Mouse (Mus musculus) midbrain, embryonic 15.5 days (tissue): ENCODE measurements around the gene Wipf1. TPM values are rescaled to one million over a fixed set of nuclear protein-coding genes. Genes with fewer than 3 reads are reported as not detected.
A peak's percentile ranks its signal among the peaks of the same experiment; 100 is the strongest.

Source experiments
- ATAC-seq: fragments of 200-750 bp; cut with Nextera tagmentation; replicated peaks from 2 replicates; pipeline ENCODE4 v1.8.0; 2017; ENCODE audit warnings: moderate TSS enrichment
- H3K27ac ChIP-seq: fragments of 300-500 bp; sonication (generic); 2 replicates; pipeline ENCODE4 v1.5.1; 2015; ENCODE audit warnings: mild to moderate bottlenecking, inconsistent platforms
- H3K27me3 ChIP-seq: fragments of 300-500 bp; sonication (generic); replicated peaks from 2 replicates; pipeline ENCODE4 v1.6.1; 2015; ENCODE audit warnings: inconsistent platforms
- H3K36me3 ChIP-seq: fragments of 300-500 bp; sonication (generic); replicated peaks from 2 replicates; pipeline ENCODE4 v1.6.1; 2015; ENCODE audit warnings: inconsistent platforms
- H3K4me1 ChIP-seq: fragments of 300-500 bp; sonication (generic); 2 replicates; pipeline ENCODE4 v1.6.1; 2015; ENCODE audit warnings: inconsistent platforms
- H3K4me2 ChIP-seq: fragments of 300-500 bp; sonication (generic); 2 replicates; pipeline ENCODE4 v1.6.1; 2015; ENCODE audit warnings: inconsistent platforms, mild to moderate bottlenecking, moderate library complexity
- H3K4me3 ChIP-seq: fragments of 300-500 bp; sonication (generic); 2 replicates; pipeline ENCODE4 v1.5.1; 2015; ENCODE audit warnings: mild to moderate bottlenecking, inconsistent platforms
- H3K9ac ChIP-seq: fragments of 300-500 bp; sonication (generic); 2 replicates; pipeline ENCODE4 v1.6.1; 2015; ENCODE audit warnings: mild to moderate bottlenecking, inconsistent platforms
- H3K9me3 ChIP-seq: fragments of 300-500 bp; sonication (generic); 2 replicates; pipeline ENCODE4 v1.6.1; 2016; ENCODE audit warnings: inconsistent platforms
- WGBS: fragments of 180-500 bp; shearing (Covaris S2); methylation state at CpG from one replicate; pipeline ENCODE4 v1.1.7; 2015; ENCODE audit warnings: mixed read lengths; 5-methylcytosine and 5-hydroxymethylcytosine counted together
- polyA plus RNA-seq: library from polyadenylated mRNA; unstranded; fragments of >200 nt; fragmentation: Nextera tagmentation; extraction: Ambion mirVana; gene quantifications from 2 replicates; pipeline ENCODE4 v1.2.1, GENCODE M21; 2015

The Wipf1 gene
- polyA plus RNA-seq, 1 experiment from 2014 or later = 2.7 TPM

DNA sequence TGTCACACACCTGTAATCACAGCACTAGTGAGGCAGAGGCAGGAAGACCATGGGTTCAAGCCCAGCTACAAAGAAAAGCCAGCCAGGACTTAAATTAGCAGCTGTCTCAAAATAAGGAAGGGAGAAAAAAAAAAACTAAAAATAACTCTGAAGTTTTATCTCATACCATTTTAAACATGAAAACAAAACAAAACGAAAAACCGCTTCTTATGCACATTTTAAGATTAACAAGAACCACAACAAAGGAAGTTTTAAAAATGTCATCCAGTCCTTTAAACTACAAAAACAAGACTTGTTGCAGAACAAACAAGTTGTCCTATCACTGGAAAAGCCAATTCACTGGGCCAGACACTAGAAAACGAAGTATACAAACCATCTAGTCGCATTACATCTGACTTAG is 144.4 kb downstream of the Wipf1 start:
- Histone ChIP-seq H3K4me3 (peak overlapping the region; percentile 87; the same call in 1 of the 2 replicates), H3K4me1 (peaks cover 3% of the 10 kb centered on the region; the same call in 1 of the 2 replicates), H3K9me3 (no peaks in the 10 kb centered on the region), H3K4me2 (peak overlapping the region; percentile 95), H3K36me3 (no peaks in the 10 kb centered on the region), H3K9ac (no peak overlapping the region), H3K27ac (no peak overlapping the region), H3K27me3 (no peaks in the 10 kb centered on the region)
- no peak for ATAC-seq
- 89% methylated on average over 4 of the region's 4 CpGs for WGBS

DNA sequence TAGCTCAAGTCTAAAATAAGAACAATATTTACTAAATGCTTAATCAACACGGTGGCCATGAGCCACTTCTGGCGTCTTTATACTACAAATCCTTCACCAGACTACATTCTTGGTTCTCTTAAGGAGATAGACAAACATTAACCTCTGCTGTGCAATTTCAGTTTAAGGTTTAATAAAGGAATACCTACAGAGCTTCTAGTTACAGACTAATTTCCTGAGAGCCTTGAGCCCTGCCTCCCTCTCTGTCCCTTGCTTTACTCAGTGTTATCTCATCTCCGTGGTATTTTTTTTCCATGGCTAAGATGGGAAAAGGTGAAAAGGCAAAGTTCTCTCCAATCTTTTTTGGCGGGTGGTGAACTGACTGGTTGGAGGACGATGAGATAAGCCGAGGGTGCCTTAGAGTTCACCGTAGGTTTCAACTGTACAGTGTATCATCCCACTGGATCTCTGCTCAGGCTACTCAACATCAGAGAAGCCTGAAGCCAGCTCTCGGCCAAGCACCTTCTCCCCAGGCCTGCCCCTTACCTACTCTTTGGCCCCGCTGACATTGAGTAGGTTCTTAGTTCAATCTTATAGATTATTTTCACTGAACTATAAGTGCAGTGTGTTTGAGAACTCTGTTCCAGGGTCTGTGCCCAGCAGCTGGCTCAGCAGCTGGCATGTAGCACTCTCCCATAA is 149.1 kb downstream of the Wipf1 start:
- WGBS = 90% methylated on average over 9 of the region's 9 CpGs
- Histone ChIP-seq H3K36me3 (no peaks in the 10 kb centered on the region), H3K9me3 (no peaks in the 10 kb centered on the region), H3K9ac (no peak overlapping the region), H3K4me2 (no peak overlapping the region), H3K4me1 (no peaks in the 10 kb centered on the region), H3K27me3 (no peaks in the 10 kb centered on the region), H3K27ac (no peak overlapping the region), H3K4me3 (no peak overlapping the region)
- no peak for ATAC-seq

DNA sequence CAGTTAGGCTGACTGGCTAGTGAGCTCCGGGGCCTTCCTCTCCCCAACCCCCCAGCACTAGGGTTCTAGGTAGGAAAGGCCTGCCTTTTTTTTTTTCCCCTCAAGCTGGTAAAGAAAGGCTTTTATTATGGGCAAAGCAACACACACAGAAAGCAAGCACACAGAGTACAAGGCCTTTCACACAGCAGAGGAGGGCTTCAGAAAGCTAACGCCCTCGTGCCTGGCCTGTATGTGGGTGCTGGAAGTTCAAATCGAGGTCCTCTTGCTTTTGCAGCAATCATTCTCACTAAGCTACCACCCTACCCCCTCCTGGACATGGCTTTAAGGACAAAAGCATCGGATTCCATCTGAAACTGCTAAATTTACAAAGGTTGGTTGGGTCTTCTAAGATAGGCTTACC is 149.9 kb downstream of the Wipf1 start:
- H3K4me3 ChIP-seq = no peak overlapping the region
- H3K36me3 ChIP-seq = no peaks in the 10 kb centered on the region
- H3K9ac ChIP-seq = no peak overlapping the region
- no peak overlapping the region for H3K4me2 ChIP-seq
- no peak for ATAC-seq
- no peaks in the 10 kb centered on the region for H3K27me3 ChIP-seq
- no peaks in the 10 kb centered on the region for H3K4me1 ChIP-seq
- no peak overlapping the region for H3K27ac ChIP-seq
- H3K9me3 ChIP-seq = no peaks in the 10 kb centered on the region
- WGBS = 78% methylated on average over 5 of the region's 5 CpGs

Other genes starting within 250 kb of the Wipf1 start
- 6.9 and 7.7 TPM in 2 replicates for gene Scrn3, start 217.1 kb downstream of the Wipf1 start, polyA plus RNA-seq
- gene Cir1, start 217.0 kb downstream of the Wipf1 start, polyA plus RNA-seq = 26.2 and 27.4 TPM in 2 replicates
- gene Gpr155, start 143.2 kb downstream of the Wipf1 start, polyA plus RNA-seq = 12.7 and 14.0 TPM in 2 replicates
- 0.18 and 0.24 TPM in 2 replicates for gene Chrna1, start 50.6 kb upstream of the Wipf1 start, polyA plus RNA-seq
- 102 and 108 TPM in 2 replicates for gene Chn1, start 245.6 kb upstream of the Wipf1 start, polyA plus RNA-seq